Mouse (Mus musculus) liver, postnatal 0 days (tissue): ENCODE results near the gene 0610030E20Rik.

ENCODE experiments used
- CTCF ChIP-seq: sonication (generic); IDR thresholded peaks from 2 replicates; pipeline ENCODE4 v1.5.1; 2016; ENCODE audit warnings: antibody characterized with exemption, low read depth
- EP300 ChIP-seq: IDR thresholded peaks from 2 replicates; pipeline ENCODE4 v1.6.1; 2016; ENCODE audit warnings: antibody characterized with exemption, low read depth, mild to moderate bottlenecking

DNA sequence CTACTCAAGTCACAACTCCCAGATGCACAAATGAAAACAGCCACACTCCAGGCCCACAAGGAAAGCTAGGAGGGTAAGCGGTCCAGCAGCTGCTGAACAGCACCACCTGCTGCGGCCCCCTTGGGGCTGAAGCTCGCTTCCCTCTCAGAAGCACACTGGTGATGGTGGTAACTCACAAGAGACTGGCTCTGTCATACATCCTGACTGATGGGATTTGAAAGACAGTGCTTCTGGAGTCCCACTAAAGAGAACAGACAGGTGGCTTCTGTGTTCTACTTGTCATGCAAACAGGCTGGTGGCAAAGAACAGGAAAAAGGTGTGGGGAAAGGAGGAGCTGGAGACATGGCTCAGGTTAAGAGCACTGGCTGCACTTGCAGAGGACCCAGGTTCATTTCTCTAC is 24.2 kb upstream of the 0610030E20Rik start:
- no peak for TF ChIP-seq CTCF
- TF ChIP-seq EP300, result no peak
